Mouse (Mus musculus) heart, adult 9 months (tissue): ENCODE data around the gene Emilin1.

Source experiments
- DNase-seq, 2 experiments: peaks; one replicate each; pipeline ENCODE4 v3.0.0; 2022; ENCODE audit warnings: low spot score in 2 of 2

Gene Emilin1

GRCm38 (mm10) chr5:30959198-30959854, 46.1 kb downstream of the Emilin1 start:
- no peak for DNase-seq

- peak; percentile 99 to 100 for DNase-seq
Measured at GRCm38 (mm10) chr5:30959966-30960501, 46.8 kb downstream of the Emilin1 start, which contains the start of gene Preb. TSS of gene Preb (minus strand) at chr5:30960361.

GRCm38 (mm10) chr5:30960814-30961213, 47.6 kb downstream of the Emilin1 start:
- no peak for DNase-seq

GRCm38 (mm10) chr5:30961545-30962505, 48.6 kb downstream of the Emilin1 start:
- peak; percentile 36 to 61 for DNase-seq

DNA sequence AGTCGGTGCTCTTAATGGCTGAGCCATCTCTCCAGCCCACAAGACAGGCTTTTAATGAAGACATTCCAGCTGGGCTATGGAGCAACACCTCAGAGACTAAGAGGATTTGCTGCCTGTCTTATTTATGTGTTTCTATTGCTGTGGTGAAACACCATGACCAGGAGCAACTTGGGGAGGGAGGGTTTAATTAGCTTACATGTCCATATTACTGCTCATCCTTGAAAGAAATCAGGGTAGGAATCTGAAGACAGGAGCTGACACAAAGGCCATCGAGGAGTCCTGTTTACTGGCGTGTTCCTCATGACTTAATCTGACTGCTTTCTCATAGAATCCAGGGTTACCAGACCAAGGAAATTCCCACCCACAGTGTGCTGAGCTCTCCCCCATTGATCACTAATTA, 50.7 kb downstream of the Emilin1 start:
- DNase-seq: no peak

DNA sequence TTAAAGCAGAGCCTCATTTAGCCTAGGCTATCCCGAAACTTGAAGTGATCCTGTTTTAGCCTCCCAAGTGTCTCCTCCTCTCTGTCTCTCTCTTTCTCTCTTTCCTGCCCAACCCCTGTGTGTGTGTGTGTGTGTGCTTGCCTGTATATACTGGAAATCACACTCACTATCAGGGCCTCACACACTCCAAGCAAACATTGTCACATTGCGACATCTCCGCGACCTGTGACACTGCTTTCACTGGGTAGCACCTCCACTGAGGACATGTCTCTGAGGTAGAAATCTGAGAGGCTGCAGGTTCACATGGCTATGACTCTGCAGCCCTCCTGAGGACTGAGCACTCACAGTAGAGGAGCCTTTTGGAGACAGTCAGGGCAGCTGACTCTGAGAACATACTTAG, 53.0 kb downstream of the Emilin1 start:
- no peak for DNase-seq

DNA sequence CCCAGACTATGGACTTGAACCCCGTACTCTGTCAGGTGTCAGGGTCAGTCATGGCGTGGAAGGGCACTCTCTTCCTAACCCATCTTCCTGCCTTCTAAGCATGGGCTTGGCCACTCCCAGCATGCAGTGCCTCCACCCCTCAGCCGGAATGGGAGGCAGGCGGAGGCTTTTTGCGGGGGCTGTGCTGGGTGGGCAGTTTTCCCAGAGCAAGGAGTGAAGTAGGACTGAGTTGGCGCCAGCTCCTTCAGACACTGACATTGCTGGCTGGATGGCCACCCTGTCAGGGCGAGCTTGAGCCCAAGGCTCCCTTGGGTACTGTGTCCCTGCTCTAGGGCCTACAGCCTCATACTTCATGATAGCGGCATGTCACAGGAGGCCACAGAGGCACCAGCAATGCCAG, 55.2 kb downstream of the Emilin1 start, which contains the start of gene Tcf23:
Gene Tcf23 (plus strand): TSS at position 247 of the 400 bp plus-strand sequence.
- DNase-seq: peak; percentile 61 to 62

DNA sequence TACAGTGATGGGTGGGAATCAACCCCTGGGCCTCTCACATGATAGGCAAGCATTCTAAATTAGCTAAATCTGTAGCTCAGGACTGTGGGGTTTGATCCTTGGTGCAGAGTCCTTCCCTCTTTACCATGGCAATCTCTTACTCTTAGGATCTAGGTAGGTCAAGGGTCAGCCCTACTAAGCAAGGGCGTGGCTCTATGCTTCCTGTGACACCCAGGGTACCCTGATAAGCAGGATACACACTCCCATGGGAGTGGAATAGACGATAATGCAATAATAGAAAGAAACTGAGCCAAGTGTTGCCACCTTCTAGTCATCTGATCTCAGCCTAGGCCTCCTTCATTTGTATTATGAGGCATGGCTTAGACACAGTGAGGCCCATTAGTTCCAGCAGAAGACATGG, 56.2 kb downstream of the Emilin1 start:
- peak in 1 of 2 experiments; percentile 23 for DNase-seq
